Mouse (Mus musculus): ENCODE measurements around the gene Vip. TPM values are rescaled to one million over a fixed set of nuclear protein-coding genes. Genes with fewer than 3 reads are reported as not detected.

Vip gene
- polyA plus RNA-seq (2012; ENCODE audit: insufficient read depth, insufficient read length, low replicate concordance, missing spikeins), result not detected in 2 replicates

- 55% methylated on average over 8 of the region's 8 CpGs for WGBS
- H3K4me1 ChIP-seq (ENCODE audit: control insufficient read depth, insufficient read depth, low read length), result no peaks in the 10 kb centered on the region
- TF ChIP-seq POLR2A (IDR thresholded peaks at IDR 0.05; ENCODE audit: insufficient read depth, low read depth, low read length) (no peak), CTCF (IDR thresholded peaks at IDR 0.05; ENCODE audit: insufficient read depth, low read depth, low read length) (no peak)
Measured at GRCm38 (mm10) chr10:5639112-5639511, at the start of gene Vip. Gene Vip (plus strand): TSS chr10:5639218.

GRCm38 (mm10) chr10:5591061-5591460 is 48.0 kb upstream of the Vip start:
- TF ChIP-seq CTCF (IDR thresholded peaks at IDR 0.05; ENCODE audit: insufficient read depth, low read depth, low read length), result no peak
- TF ChIP-seq POLR2A (IDR thresholded peaks at IDR 0.05; ENCODE audit: insufficient read depth, low read depth, low read length), result no peak
- WGBS, result 89% methylated on average over 2 of the region's 2 CpGs
- no peaks in the 10 kb centered on the region for H3K4me1 ChIP-seq (ENCODE audit: control insufficient read depth, insufficient read depth, low read length)
- H3K4me3 ChIP-seq (ENCODE audit: insufficient read depth, low read depth, low read length), result no peak overlapping the region
- no peak overlapping the region for H3K27ac ChIP-seq (ENCODE audit: insufficient read depth, low read depth, low read length)

More at GRCm38 (mm10) chr10:5639112-5639511, at the start of gene Vip:
- no peak within 1 kb of the TSS for H3K4me3 ChIP-seq (ENCODE audit: insufficient read depth, low read depth, low read length)
- no peak within 1 kb of the TSS for H3K27ac ChIP-seq (ENCODE audit: insufficient read depth, low read depth, low read length)

DNA sequence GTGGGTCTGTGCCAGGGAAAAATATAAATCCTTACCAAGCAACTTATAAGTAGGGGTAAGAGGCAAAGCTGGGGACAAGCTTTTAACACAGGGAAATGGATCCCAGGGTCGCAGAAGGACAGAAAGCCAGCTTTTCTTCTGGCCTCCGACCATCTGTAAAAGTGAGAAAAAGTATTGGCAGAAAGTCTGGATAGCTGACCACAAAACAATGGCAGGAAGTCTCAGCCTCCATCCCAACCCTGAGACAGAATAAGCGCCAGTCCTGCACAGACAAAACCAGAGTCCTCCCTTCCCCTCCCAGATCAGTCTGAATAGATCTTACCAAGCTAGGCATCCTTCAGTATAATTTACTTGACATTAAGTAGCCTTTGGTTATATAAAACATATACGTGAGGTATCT is 47.0 kb upstream of the Vip start:
- 86% methylated on average over 4 of the region's 4 CpGs for WGBS
- TF ChIP-seq POLR2A (IDR thresholded peaks at IDR 0.05; ENCODE audit: insufficient read depth, low read depth, low read length) (no peak), CTCF (IDR thresholded peaks at IDR 0.05; ENCODE audit: insufficient read depth, low read depth, low read length) (no peak)
- no peak overlapping the region for H3K27ac ChIP-seq (ENCODE audit: insufficient read depth, low read depth, low read length)
- no peaks in the 10 kb centered on the region for H3K4me1 ChIP-seq (ENCODE audit: control insufficient read depth, insufficient read depth, low read length)
- no peak overlapping the region for H3K4me3 ChIP-seq (ENCODE audit: insufficient read depth, low read depth, low read length)

- TF ChIP-seq CTCF (IDR thresholded peaks at IDR 0.05; ENCODE audit: insufficient read depth, low read depth, low read length), result no peak
- TF ChIP-seq POLR2A (IDR thresholded peaks at IDR 0.05; ENCODE audit: insufficient read depth, low read depth, low read length), result no peak
- H3K4me3 ChIP-seq (ENCODE audit: insufficient read depth, low read depth, low read length), result no peak within 1 kb of the TSS
- H3K4me1 ChIP-seq (ENCODE audit: control insufficient read depth, insufficient read depth, low read length), result no peaks in the 10 kb centered on the region
- no peak within 1 kb of the TSS for H3K27ac ChIP-seq (ENCODE audit: insufficient read depth, low read depth, low read length)
- WGBS, result 55% methylated on average over 5 of the region's 5 CpGs
Measured at GRCm38 (mm10) chr10:5593464-5593863, 45.6 kb upstream of the Vip start, which contains the start of gene Myct1. Gene Myct1 (plus strand): TSS chr10:5593775.

DNA sequence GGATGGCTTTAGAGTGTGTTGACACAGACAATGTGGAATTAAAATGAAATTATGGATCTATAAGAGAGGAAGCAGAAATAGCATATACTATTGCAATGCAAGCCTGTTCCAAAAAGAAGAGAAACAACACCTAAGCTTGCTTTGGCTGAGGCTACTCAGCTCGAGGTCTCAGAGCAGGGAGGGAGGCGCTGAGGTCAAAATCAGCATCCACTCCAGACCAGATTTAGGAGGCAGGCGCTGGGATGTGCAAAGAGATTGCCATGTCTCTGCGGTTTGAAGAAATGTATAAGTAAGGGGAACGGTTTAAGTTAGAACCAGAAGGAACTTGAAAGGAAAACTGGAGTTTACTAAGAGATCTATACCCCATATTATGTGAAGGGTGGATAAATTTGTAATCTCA is 44.6 kb upstream of the Vip start:
- Histone ChIP-seq H3K4me1 (ENCODE audit: control insufficient read depth, insufficient read depth, low read length) (no peaks in the 10 kb centered on the region), H3K27ac (ENCODE audit: insufficient read depth, low read depth, low read length) (no peak overlapping the region), H3K4me3 (ENCODE audit: insufficient read depth, low read depth, low read length) (no peak overlapping the region)
- WGBS, result 80% methylated on average over 5 of the region's 5 CpGs
- no peak for TF ChIP-seq CTCF (IDR thresholded peaks at IDR 0.05; ENCODE audit: insufficient read depth, low read depth, low read length)

- H3K4me3 ChIP-seq (ENCODE audit: insufficient read depth, low read depth, low read length), result no peak overlapping the region
- WGBS, result 77% methylated on average over 6 of the region's 6 CpGs
- H3K4me1 ChIP-seq (ENCODE audit: control insufficient read depth, insufficient read depth, low read length), result no peaks in the 10 kb centered on the region
- H3K27ac ChIP-seq (ENCODE audit: insufficient read depth, low read depth, low read length), result no peak overlapping the region
- TF ChIP-seq POLR2A (IDR thresholded peaks at IDR 0.05; ENCODE audit: insufficient read depth, low read depth, low read length) (no peak), CTCF (IDR thresholded peaks at IDR 0.05; ENCODE audit: insufficient read depth, low read depth, low read length) (no peak)
Measured at GRCm38 (mm10) chr10:5596559-5596958, 42.5 kb upstream of the Vip start.

DNA sequence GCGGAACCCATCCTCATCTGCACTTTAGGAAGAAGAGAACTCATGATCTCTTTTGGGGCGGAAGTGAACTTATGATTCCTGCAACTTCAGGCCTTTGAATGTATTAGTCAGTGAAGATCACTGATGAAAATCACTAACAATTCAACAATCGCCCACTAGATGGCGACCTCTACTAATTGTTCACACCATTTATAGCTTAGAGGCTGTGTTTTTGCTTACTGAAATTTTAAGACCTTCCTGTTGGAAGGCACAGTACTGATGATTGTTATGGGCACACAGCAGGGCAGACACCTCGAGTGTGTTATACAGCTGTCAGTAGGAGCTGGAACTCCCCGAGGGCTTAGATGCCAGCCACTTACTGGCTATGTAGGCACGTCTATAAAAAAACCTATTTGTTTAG is 38.9 kb upstream of the Vip start:
- Histone ChIP-seq H3K27ac (ENCODE audit: insufficient read depth, low read depth, low read length) (no peak overlapping the region), H3K4me3 (ENCODE audit: insufficient read depth, low read depth, low read length) (no peak overlapping the region), H3K4me1 (ENCODE audit: control insufficient read depth, insufficient read depth, low read length) (no peaks in the 10 kb centered on the region)
- WGBS, result 15% methylated on average over 7 of the region's 7 CpGs
- TF ChIP-seq POLR2A (IDR thresholded peaks at IDR 0.05; ENCODE audit: insufficient read depth, low read depth, low read length), result no peak
- TF ChIP-seq CTCF (IDR thresholded peaks at IDR 0.05; ENCODE audit: insufficient read depth, low read depth, low read length), result no peak

GRCm38 (mm10) chr10:5603512-5603911 is 35.5 kb upstream of the Vip start:
- Histone ChIP-seq H3K4me1 (ENCODE audit: control insufficient read depth, insufficient read depth, low read length) (no peaks in the 10 kb centered on the region), H3K27ac (ENCODE audit: insufficient read depth, low read depth, low read length) (no peak overlapping the region), H3K4me3 (ENCODE audit: insufficient read depth, low read depth, low read length) (no peak overlapping the region)
- TF ChIP-seq CTCF (IDR thresholded peaks at IDR 0.05; ENCODE audit: insufficient read depth, low read depth, low read length) (no peak), POLR2A (IDR thresholded peaks at IDR 0.05; ENCODE audit: insufficient read depth, low read depth, low read length) (no peak)
- 90% methylated on average over 10 of the region's 10 CpGs for WGBS

GRCm38 (mm10) chr10:5604371-5604770 is 34.6 kb upstream of the Vip start:
- WGBS, result 92% methylated on average over 13 of the region's 13 CpGs
- no peak for TF ChIP-seq CTCF (IDR thresholded peaks at IDR 0.05; ENCODE audit: insufficient read depth, low read depth, low read length)
- TF ChIP-seq POLR2A (IDR thresholded peaks at IDR 0.05; ENCODE audit: insufficient read depth, low read depth, low read length), result no peak
- Histone ChIP-seq H3K27ac (ENCODE audit: insufficient read depth, low read depth, low read length) (no peak overlapping the region), H3K4me3 (ENCODE audit: insufficient read depth, low read depth, low read length) (no peak overlapping the region), H3K4me1 (ENCODE audit: control insufficient read depth, insufficient read depth, low read length) (no peaks in the 10 kb centered on the region)

DNA sequence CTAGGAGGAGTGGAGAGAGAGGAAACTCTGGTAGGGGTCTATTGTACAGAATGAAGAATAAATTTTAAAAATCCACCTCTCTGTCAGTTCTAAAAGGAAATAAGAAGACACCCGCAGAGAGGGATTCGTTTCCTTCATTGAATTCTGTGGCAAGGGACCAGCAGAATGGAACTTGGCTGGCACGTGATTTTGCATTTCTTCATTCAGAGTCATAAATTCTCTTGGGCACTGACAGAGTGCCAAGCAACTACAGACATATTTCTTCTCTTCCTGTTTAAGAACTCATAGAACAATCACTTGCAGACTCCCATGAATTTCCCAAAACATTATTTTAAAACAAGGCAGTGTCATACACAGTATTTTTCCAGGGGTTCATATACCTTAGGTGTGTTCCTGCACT is 30.1 kb upstream of the Vip start:
- no peaks in the 10 kb centered on the region for H3K4me1 ChIP-seq (ENCODE audit: control insufficient read depth, insufficient read depth, low read length)
- H3K4me3 ChIP-seq (ENCODE audit: insufficient read depth, low read depth, low read length), result no peak overlapping the region
- H3K27ac ChIP-seq (ENCODE audit: insufficient read depth, low read depth, low read length), result no peak overlapping the region
- 73% methylated on average over 3 of the region's 3 CpGs for WGBS
- no peak for TF ChIP-seq CTCF (IDR thresholded peaks at IDR 0.05; ENCODE audit: insufficient read depth, low read depth, low read length)
- no peak for TF ChIP-seq POLR2A (IDR thresholded peaks at IDR 0.05; ENCODE audit: insufficient read depth, low read depth, low read length)

All from olfactory bulb, adult 2 months (tissue).